Mouse (Mus musculus) gastrocnemius, adult 2 months (tissue): Measurements from ENCODE around the gene Tut7. TPM values are rescaled to one million over a fixed set of nuclear protein-coding genes. Genes with fewer than 3 reads are reported as not detected.
"Not testable (repeated sequence)": the region's sequence is repeated elsewhere in the genome, so short reads cannot be mapped to it uniquely, and the experiment has no call there.

Source experiments
- DNase-seq: peaks from one replicate; pipeline ENCODE4 v3.0.0; 2022
- H3K27ac ChIP-seq: fragments of 200-600 bp; 2 replicates; pipeline ENCODE4 v1.8.1; 2022; ENCODE audit warnings: mild to moderate bottlenecking
- H3K4me3 ChIP-seq: fragments of 200-600 bp; 2 replicates; pipeline ENCODE4 v1.8.1; 2022; ENCODE audit warnings: mild to moderate bottlenecking, moderate library complexity
- CTCF ChIP-seq: fragments of 200-600 bp; IDR thresholded peaks from 2 replicates; pipeline ENCODE4 v1.8.1; 2022; ENCODE audit warnings: antibody characterized with exemption, mild to moderate bottlenecking, moderate library complexity
- intact Hi-C: fragments of 180-260 bp; cut with DNase I; formaldehyde crosslinking; loops from one replicate; pipeline ENCODE4 v1.15.1; 2025
- total RNA-seq, 2 experiments: library from RNA; stranded (reverse); gene quantifications; 2 replicates each; pipeline ENCODE4 v1.2.3; 2021

Gene Tut7
- total RNA-seq, 2 experiments from 2014 or later: 40.5 to 43.5 TPM

GRCm38 (mm10) chr13:59842226-59843210, 19.6 kb upstream of the Tut7 start:
- intact Hi-C loops: loop anchor here (5.0 kb wide), 3 partner anchors 330 to 895 kb away; no protein-coding TSS in a partner anchor
- DNase-seq: peak; percentile 82
- Histone ChIP-seq H3K4me3 (peak overlapping the region; percentile 47), H3K27ac (peak overlapping the region; percentile 46; the same call in 1 of the 2 replicates)
- TF ChIP-seq CTCF: peak; percentile 97

- H3K4me3 ChIP-seq, H3K27ac ChIP-seq, DNase-seq: not testable (repeated sequence)
- intact Hi-C loops: loop anchor here (5.0 kb wide), 3 partner anchors 331 to 896 kb away; no protein-coding TSS in a partner anchor
These were observed 18.8 kb upstream of the Tut7 start for GRCm38 (mm10) chr13:59841761-59842160.

- intact Hi-C loops: loop anchor here (5.0 kb wide), 3 partner anchors 332 to 897 kb away; no protein-coding TSS in a partner anchor
- no peak overlapping the region for H3K27ac ChIP-seq
- no peak overlapping the region for H3K4me3 ChIP-seq
- peak; percentile 95 for TF ChIP-seq CTCF
- DNase-seq: peak; percentile 77
These were observed 17.7 kb upstream of the Tut7 start for GRCm38 (mm10) chr13:59840429-59841169.

GRCm38 (mm10) chr13:59839356-59839755, 16.4 kb upstream of the Tut7 start:
- intact Hi-C loops: no loop called here
- no peak for TF ChIP-seq CTCF
- no peak overlapping the region for H3K4me3 ChIP-seq
- DNase-seq: no peak
- H3K27ac ChIP-seq: no peak overlapping the region

- DNase-seq: no peak
- Histone ChIP-seq H3K27ac (no peak overlapping the region), H3K4me3 (no peak overlapping the region)
- intact Hi-C loops: no loop called here
- no peak for TF ChIP-seq CTCF
These were observed 15.5 kb upstream of the Tut7 start for GRCm38 (mm10) chr13:59838464-59838863.

GRCm38 (mm10) chr13:59836811-59837210, 13.9 kb upstream of the Tut7 start:
- H3K27ac ChIP-seq: no peak overlapping the region
- no peak overlapping the region for H3K4me3 ChIP-seq
- no peak for TF ChIP-seq CTCF
- DNase-seq: no peak
- intact Hi-C loops: no loop called here

- peak overlapping the region; percentile 28; the same call in 1 of the 2 replicates for H3K27ac ChIP-seq
- DNase-seq: no peak
- no peak for TF ChIP-seq CTCF
- H3K4me3 ChIP-seq: no peak overlapping the region
- intact Hi-C loops: no loop called here
These were observed 13.3 kb upstream of the Tut7 start for GRCm38 (mm10) chr13:59836101-59836798.

- Histone ChIP-seq H3K27ac (peak overlapping the region; percentile 43; the same call in 1 of the 2 replicates), H3K4me3 (no peak overlapping the region)
- TF ChIP-seq CTCF: no peak
- intact Hi-C loops: no loop called here
- DNase-seq: no peak
These were observed 12.0 kb upstream of the Tut7 start for GRCm38 (mm10) chr13:59834786-59835452.

- H3K4me3 ChIP-seq: no peak overlapping the region
- no peak for DNase-seq
- TF ChIP-seq CTCF: no peak
- no peak overlapping the region for H3K27ac ChIP-seq
- intact Hi-C loops: no loop called here
These were observed 9.9 kb upstream of the Tut7 start for GRCm38 (mm10) chr13:59832871-59833270.

GRCm38 (mm10) chr13:59832454-59832853, 9.5 kb upstream of the Tut7 start:
- Histone ChIP-seq H3K27ac (no peak overlapping the region), H3K4me3 (no peak overlapping the region)
- TF ChIP-seq CTCF: no peak
- intact Hi-C loops: no loop called here
- no peak for DNase-seq

GRCm38 (mm10) chr13:59825966-59826365, 3.0 kb upstream of the Tut7 start:
- intact Hi-C loops: no loop called here

GRCm38 (mm10) chr13:59820836-59821235, 2.1 kb downstream of the Tut7 start:
- no peak for TF ChIP-seq CTCF
- DNase-seq: no peak
- peak overlapping the region; percentile 99 for H3K4me3 ChIP-seq
- peak overlapping the region; percentile 95 for H3K27ac ChIP-seq
- intact Hi-C loops: no loop called here

More at GRCm38 (mm10) chr13:59825966-59826365, 3.0 kb upstream of the Tut7 start:
- no peak overlapping the region for H3K27ac ChIP-seq
- DNase-seq: no peak
- no peak for TF ChIP-seq CTCF
- H3K4me3 ChIP-seq: no peak overlapping the region
